Mouse (Mus musculus) monocyte, adult 2 months (primary cell): ENCODE measurements around the gene Naa25.

Experiments
- DNase-seq, 2 experiments: peaks; one replicate each; pipeline ENCODE4 v3.0.0; 2022; ENCODE audit warnings: low spot score in 2 of 2, low read depth in 1 of 2

Gene Naa25

DNA sequence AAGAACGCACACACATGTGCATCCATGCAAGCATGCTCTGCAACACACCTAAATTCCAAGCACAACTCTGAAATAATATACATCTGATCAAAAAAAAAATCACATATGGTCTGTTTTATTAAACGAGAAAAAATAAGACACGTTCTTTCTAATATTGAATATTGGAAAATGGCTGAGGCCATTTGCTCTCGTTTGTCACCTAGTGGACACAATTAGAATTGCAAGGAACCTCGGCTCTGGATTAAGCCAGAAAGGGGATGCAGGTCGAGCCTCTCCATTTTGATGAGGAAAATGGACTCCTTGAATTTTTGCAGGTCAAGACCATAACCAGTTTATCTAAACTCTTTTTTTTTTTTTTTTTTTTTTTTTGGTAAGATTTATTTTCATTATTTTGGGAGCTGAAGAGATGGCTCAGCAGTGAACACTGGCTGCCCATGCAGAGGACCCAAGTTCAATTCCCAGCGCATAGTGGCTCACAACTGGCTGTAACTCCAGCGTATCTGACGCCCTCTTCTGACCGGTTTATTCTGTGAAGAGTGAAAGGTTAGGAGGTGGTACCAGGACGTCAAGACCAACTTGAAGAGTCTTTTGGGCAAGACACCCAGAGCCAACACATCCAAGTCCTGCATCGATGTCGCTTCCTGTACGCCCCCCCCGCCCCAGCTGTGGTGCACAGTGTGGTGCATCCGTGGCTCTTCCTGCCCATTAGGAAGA, 4.9 kb upstream of the Naa25 start:
- no peak for DNase-seq

DNA sequence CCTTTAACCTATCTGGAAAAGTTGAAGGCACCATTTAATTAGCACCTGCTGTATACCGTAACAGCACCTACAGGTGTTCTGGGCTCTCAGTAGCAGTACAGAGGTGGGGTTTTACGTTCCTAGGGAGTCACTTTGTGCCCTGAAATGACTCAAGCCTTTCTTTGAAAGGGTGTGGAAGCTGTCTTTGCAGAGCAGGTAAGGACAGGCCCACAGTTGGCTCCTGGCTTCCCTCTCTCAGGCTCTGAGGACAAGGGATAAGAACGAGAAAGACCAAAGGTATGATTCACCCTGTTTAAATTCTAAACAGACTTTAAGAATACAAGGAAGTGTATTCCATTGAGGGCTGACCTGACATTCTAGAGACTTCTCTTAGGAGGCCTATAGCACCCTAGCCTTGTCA, 4.3 kb upstream of the Naa25 start:
- no peak for DNase-seq

DNA sequence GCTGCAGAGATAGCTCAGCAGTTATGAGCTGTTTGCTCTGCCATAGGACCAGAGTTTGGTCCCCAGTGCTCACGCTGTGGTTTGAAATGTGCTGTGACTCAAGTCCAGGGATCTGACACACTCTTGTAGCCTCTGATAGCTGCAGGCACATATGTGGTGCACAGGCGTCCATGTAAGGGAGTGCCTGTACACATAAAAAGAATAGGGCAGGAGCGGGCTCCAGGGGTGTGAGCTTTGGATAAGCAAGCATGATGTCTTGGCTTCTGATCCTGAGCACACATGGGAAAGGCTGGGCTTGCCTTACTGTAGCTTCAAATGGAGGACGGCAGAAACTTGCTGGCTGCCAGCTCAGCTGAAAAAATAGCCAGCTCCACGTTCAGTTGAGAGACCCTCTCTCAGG, 2.1 kb upstream of the Naa25 start:
- no peak for DNase-seq

DNA sequence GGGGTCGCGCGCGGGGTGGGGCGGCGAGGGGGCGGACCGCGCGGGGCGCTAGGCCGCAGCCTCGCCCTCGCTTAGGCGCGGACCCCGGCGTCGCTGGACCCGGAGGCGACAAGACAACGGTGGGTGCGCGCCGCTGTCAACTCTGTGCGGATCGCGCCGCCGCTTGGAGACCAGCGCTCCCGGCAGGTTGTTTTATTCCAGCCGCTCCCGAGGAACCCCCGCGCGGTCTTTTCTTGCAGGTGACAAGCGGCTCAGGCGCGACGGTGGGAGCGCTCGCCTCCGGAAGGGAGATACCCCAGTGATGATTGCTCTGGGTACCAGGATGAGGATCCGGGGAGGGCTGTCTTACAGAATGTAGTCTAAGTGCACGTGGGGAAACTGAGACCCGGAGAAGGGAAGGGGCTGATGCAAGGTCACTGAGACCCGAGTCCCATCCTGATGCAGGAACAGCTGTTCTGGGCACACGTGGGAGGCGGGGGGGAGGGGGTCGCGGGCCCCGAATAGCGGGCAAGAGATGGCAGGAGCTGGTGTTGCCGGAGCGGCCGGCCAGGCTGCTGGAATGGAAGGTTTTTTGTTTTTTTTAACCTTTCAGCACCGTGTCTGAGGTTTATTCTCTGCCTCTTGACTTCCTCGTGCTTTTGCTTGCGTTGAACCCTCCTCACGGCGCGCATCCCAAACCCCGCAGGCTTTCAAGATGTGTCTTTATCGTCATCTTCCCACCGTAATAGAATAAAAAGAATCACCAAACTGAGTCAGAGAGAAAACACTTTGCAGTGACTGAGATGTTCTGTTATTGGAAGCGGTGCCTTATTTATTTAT, 619 bp downstream of the Naa25 start:
- no peak for DNase-seq

DNA sequence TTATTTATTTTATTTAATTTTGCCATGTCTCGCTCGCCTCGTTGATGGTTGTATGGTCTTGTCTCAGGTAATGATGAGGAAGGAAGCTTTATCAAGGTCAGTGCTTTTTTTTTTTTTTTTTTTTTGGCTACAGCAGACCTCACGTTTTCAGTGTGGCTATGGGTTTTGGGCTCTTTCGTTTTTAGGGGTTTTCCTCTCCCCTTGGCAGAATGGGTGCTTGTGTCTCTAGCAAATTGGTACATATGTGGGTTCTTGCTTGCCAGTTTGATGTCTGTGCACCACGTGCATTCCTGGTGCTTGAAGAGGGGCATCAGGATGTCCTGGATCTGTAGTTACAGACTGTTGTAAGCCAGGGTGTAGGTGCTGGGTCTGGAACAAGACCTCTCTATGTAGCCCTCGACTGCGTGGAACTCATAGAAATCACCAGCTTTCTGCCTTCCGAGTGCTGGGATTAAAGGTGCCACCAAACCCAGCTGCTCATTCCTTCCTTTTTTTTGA, 1.3 kb downstream of the Naa25 start:
- no peak for DNase-seq

DNA sequence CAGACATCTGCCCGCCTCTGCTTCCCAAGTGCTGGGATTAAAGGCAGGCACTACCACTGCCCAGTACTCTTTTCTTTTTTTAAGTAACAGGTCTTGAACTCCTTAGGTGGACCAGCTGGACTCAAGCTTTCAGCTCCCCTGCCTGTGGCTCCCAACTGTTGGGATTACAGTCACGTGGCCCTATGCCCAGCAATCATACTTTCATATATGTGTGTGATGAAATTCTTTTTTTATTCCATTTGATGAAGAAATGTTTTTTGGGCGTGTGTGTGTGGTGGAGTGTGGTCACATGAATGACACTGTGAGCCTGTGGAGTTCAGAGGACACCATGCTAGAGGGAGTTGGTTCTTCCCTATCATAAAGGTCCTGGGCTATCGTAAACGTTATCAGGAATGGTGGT, 1.8 kb downstream of the Naa25 start:
- DNase-seq: no peak

DNA sequence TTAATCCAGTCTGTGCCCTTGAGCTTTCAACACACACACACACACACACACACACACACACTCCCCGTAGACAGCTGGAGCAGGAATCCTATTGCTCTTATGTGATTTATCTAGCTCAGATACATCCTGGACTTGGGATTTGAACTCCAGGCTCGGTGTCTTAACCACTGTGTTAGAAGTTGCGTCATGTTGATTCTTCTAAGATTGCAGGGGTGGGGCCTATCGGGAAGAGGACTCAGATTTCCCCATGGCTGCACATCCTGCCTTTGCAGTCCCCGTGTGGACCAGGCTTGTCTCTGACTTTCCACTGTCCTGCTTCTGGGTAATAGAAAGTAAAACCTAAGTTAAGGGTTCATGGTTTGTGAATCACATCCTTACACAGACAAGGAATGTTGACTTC, 2.3 kb downstream of the Naa25 start:
- no peak for DNase-seq

DNA sequence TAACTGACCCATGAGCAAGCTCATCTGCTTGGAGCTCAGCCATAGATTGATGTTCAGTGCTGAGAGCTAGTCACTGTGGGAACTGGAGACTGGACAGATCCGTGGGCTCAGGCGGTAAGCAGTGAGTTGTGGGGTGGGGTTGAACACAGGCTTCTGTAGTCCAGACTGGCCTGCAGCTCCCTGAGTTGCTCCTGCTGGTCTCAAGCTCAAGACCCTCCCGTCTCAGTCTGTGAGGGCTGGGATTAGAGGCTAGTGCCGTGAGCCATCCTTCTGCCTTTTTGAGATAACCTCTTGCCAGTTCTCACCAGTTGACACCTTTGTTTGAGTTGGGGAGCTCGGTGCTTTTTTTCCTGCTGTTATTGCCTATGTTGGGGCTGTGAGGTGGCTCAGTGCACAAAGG, 3.1 kb downstream of the Naa25 start:
- no peak for DNase-seq

DNA sequence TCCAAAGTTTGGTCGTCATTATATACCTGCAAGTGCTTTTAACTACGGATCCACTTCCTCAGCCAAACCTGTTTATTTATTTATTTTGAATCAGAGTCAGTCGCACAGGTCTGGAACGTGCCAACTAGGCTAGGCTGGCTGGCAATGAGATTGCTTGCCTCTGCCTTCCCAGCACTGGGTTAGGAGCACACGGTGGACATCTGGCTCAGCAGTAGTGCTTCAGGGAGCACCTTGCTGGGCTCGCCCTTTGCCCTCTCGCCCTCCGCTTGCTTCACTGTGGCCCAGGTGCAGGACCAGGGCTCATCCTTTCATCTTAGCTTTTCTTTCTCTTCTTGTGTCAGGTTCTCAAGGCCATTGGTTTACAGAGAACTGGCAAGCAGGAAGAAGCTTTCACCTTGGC, 10.1 kb downstream of the Naa25 start:
- no peak for DNase-seq

DNA sequence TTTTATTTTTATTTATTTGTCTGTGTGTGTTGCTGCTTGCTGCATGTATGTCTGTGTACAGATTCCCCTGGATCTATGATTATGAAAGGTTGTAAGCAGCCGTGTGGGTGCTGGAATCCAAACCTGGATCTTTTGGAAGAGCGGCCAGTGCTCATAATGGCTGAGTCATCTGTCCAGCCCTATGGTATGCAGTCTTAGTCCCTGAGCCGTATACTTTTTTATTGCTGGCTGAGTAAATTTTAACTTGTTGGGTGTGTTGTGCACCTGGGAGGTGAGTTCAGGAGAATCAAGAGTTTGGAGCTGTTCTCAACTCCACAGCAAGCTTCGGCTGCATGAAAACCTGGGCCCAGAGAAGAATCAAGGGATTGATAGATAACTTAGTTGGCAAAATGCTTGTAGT, 13.2 kb downstream of the Naa25 start:
- DNase-seq: no peak

DNA sequence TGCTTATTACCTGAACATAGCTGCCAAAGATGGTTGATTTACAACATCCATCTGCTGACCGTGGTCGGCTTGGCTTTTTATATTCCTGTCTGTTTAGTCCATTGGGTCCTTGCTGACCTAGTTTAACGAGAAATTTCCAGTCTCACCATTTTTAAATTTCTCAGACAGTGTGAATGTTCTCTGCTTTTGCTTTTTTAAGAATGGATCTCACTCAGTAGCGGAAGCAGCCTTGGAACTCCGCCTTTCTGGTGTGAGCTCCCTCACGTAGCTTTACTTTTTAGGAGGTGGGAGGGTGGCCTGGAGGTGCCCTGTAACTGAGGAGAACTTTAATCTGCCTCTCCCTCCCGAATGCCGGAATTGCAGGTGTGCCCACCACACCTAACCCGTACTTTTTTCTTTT, 23.0 kb downstream of the Naa25 start:
- DNase-seq: no peak

DNA sequence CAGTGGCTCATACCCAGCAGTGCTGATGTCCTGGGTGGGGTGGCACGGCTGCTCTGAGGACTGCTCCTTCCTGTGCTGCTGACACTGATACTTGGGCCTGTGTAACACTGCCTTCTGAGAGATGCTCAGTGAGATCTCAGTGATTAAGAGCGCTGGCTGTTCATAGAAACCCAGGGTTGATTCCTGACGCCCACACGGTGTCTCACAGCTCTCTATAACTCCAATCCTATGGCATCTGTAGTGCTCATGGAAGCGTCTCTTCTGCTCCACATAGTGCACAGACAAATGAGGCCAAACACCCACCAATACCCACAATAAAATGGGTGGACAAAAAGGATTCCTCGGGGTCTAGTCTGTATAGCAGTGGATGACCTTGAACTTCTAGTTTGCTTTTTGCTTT, 25.1 kb downstream of the Naa25 start:
- no peak for DNase-seq

DNA sequence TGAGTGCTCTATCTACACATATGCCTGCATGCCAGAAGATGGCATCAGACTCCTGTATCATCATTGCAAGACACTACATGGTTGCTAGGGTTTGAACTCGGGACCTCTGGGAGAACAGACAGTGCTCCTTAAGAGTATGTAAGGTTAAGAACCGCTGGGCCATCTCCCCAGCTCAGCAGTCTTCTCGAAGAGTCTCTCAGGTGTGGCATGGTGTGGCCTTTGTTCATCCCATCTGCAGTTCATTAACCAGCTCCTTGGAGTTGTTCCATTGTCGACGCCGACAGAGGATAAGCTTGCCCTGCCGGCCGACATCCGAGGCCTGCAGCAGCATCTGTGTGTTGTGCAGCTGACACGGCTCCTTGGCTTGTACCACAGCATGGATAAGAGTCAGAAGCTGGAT, 25.6 kb downstream of the Naa25 start:
- no peak for DNase-seq

DNA sequence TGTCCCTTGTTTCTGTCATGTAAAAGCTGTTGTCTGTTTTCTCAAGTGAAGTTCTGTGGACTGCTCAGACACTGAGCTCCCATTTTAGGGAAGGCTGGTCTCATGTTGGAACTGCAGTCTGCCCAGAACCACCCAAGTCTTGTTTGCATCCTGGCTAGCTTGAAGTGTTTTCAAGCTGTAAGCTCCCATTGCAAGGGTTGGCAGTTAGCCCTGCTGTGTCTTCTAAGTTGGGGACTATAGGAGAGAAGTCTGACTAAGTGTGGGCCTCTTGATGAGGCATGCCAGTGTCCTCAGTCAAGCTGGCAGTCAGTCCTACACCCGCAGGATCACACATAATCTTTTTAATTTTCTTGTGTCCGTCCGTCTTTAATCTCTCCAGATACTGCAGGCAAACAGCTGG, 31.2 kb downstream of the Naa25 start:
- no peak for DNase-seq

DNA sequence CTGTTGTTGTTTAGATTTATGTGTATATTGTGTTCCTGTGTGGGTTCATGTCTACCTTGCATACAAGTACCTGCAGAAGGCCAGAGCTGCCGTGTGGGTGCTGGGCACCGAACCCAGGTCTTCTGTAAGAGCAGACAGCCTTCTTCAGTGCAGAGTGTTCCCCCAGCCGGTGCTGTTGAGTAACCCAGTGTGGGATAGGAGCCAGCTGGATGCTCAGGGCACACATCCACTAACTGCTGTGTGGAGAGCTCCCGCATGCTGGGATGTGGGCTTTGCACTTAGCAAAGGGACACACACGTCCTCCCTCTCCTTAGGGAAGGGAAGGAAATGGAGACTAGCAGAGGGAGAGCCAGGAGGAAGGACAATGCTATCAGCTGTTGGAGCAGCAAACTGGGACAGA, 40.4 kb downstream of the Naa25 start:
- DNase-seq: no peak

DNA sequence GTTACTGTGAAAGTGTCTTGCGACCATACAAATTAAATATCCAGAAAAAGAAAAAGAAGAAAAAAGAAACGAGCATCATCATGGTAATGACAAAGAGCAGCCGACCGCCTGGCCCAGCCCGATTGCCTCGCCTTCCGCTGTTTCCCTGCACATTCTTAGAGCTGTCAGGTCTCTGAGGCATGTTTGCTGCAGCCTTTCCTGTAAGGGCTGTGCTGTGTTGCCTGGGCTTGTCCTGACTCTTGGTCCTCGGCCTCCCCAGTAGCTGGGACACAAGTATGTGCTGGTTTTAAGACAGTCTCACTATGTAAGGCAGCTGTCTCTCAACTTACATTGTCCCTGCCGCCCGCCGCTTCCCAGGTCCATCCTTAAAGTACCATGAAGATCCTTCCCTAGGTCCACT, 41.0 kb downstream of the Naa25 start:
- no peak for DNase-seq

DNA sequence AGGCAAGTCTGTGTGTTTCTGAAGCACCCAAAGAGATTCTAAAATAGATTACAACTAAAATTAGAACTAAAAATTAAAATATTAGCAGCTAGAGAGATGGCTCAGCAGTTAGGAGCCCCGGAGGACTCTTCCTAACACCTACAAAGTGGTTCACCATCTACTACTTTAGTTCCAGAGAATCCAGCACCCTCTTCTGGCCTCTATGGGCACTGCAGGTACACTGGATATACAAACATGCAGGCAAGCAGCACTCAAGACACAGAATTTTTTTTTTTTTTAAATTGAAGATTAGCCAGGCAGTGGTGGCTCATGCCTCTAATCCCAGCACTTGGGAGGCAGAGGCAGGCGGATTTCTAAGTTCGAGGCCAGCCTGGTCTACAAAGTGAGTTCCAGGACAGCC, 45.8 kb downstream of the Naa25 start:
- no peak for DNase-seq

DNA sequence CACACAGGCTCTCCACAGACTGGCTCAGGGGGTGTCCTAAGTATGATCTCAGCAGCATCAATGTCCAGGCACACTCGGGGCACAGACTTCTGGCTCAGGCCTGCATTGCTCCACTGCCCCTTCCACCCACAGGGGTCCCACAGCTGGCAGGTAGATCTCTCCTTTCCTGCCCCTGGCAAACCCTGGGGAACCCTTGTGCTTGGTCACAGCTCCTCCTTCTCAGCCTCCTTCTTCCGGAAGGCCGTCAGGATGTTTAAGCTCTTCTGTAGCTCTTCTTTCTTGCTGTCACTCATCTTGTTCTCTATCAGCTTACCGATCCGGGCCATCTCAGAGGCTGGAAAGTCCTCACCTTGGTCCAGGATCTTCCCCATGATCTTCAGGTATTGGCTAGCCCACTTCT, 47.1 kb downstream of the Naa25 start:
- no peak for DNase-seq

DNA sequence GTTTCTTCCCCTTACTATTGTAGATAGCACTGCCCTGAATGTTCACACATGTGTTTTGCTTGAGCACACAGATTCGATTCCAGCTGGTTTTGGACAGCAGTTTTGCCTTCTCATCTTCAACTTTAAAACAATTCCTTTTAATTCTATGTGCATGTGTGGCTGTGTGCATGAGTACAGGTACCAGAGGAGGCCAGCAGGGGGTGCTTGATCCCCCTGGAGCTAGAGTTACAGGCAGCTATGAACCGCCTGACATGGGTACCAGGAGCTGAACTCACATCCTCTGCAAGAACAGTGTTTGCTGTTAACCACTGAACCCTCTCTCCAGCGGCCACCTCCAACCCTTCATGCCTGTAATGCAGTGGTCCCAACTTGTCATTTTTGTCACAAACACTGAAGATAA, 50.7 kb downstream of the Naa25 start:
- DNase-seq: no peak

DNA sequence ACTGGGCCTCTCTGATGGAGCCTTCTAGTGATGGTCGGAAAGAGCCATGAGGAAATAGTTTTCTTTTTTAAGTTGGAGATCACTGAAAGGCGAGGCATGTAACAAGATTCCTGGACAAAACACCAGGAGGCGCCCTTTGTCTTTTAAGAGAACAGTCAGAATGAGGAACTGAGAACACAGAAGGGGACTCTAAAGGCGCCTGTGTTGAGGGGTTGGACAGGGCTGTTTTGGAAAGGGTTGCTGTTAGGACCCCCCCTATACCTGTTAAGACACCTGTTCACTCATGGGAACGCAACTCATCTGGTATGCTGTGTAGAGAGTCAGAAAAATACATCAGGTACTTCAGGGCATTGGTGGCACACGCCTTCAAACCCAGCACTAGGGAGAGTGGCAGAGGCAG, 52.2 kb downstream of the Naa25 start:
- DNase-seq: peak; percentile 48 to 69

DNA sequence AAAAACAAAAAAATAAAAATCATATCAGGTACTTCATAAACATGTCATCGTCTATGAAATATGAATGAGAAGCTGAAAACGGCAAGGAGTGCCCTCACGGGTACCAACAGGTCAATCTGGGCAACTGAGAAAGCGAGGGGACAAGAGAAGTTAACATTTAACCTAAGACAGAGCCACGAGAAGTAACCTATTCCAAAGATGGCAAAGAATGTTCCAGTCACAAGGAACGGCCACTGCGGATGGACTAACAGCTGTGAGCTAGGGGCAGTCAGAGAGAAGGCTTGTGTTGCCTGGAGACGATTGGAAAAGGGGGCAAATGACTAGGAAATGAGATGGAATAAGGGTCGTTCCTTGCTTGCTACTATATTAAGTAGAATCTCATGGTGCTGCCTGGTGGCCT, 52.7 kb downstream of the Naa25 start:
- no peak for DNase-seq

DNA sequence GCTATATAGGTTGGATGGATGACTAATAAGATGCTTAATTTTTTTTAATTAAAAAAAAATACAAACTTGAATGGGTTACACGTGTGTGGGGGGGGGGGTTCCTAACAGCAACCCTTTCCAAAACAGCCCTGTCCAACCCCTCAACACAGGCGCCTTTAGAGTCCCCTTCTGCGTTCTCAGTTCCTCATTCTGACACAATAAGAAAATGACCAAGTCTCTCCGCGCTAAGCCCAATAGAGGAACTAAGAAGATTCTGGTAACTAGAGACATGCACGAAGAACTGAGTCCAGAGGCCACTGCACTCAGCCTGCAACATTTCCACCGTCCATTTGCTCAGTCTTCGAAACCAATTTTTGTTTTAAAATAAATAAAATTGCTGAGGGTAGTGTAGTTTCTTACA, 53.5 kb downstream of the Naa25 start:
- DNase-seq: peak; percentile 48 to 51

DNA sequence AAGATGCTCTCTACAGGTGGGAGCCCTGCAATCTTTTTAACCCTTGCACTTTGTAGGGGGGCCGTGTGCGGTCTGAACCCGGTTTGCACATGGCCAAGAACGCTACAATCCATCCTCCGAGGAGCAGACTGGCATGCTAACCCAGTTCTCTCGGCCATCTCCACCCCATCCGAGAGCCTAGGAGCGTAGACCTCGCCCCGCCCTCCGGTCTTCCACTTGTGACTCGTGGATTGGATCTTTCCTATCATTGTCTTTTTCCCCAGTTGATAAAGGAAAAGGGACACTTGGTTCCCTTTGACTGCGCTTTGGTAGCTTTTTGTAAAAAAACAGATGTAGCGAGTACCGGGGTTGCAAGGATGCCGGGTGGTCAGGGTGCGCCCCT, 53.9 kb downstream of the Naa25 start, which contains the start of gene Tmem116:
Gene Tmem116 (plus strand): TSS at position 250 of the 382 bp plus-strand sequence.
- no peak for DNase-seq
